Mouse (Mus musculus) cortical plate, adult 2 months (tissue): Measurements from ENCODE around the gene Ifitm5. TPM values are rescaled to one million over a fixed set of nuclear protein-coding genes. Genes with fewer than 3 reads are reported as not detected.
A peak's percentile ranks its signal among the peaks of the same experiment; 100 is the strongest.

Source experiments
- H3K27ac ChIP-seq: fragments of 200-500 bp; 2 replicates; pipeline ENCODE4 v1.5.1; 2012; ENCODE audit warnings: low read length, control low read depth, inconsistent platforms; ENCODE audit not compliant: insufficient read depth
- H3K4me1 ChIP-seq: fragments of 200-500 bp; 2 replicates; pipeline ENCODE4 v1.6.1; 2011; ENCODE audit warnings: low read length; ENCODE audit not compliant: control insufficient read depth, insufficient read depth
- H3K4me3 ChIP-seq: fragments of 200-500 bp; 2 replicates; pipeline ENCODE4 v1.5.1; 2011; ENCODE audit warnings: mild to moderate bottlenecking, low read length, control low read depth; ENCODE audit not compliant: insufficient read depth
- CTCF ChIP-seq: fragments of 200-500 bp; IDR thresholded peaks from 2 replicates; pipeline ENCODE4 v1.5.1; 2011; ENCODE audit warnings: mild to moderate bottlenecking, control low read depth, low read length; ENCODE audit not compliant: insufficient read depth; ENCODE audit errors: extremely low read depth
- POLR2A ChIP-seq: fragments of 200-500 bp; IDR thresholded peaks from 2 replicates; pipeline ENCODE4 v1.6.1; 2011; ENCODE audit warnings: mild to moderate bottlenecking, low read length, control low read depth; ENCODE audit not compliant: insufficient read depth; ENCODE audit errors: extremely low read depth
- polyA plus RNA-seq: library from polyadenylated mRNA; depleted of rRNA; stranded (reverse); fragments of >200 nt; gene quantifications from 2 replicates; pipeline ENCODE4 v1.2.3, GENCODE M21; 2012; rRNA removed

Ifitm5 gene
- 0.15 TPM in 1 of 2 replicates, not detected in the other for polyA plus RNA-seq

DNA sequence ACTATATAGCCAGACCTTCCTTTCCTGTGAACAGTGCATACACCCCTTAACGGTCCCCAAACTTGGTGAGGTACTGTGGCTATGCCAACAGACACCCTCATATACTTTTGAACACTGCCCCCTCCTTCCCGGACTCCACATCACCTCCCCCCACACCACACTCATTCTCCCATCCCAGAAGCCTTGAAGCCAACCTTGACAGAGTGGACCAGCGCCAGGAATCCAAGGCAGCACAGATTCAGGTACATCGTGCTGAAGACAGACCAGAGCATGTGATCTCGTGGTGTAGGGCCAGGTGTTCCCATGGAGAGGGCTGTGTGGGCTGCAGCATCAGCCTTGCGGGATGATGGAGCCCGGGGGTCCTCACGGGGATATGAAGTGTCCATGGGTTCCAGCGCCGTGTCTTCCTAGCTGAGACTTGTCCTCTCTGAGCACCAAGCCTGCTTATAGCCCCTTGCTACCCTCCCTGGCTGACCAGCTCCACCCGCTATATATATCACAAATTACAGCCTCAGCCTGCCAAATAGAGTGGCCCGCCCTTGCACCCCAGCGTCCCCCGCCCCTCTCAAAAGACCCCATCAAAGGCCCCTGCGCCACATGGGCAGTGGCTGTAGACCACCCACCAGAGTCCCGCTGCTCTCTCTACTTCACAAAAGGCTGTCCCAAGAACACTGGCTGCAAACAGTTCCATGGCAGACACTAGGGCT is at the start of gene Ifitm5:
Gene Ifitm5, minus strand, starts transcription at position 468 of the 707 bp plus-strand sequence.
- TF ChIP-seq CTCF = no peak
- no peak for TF ChIP-seq POLR2A
- H3K27ac ChIP-seq = no peak within 1 kb of the TSS
- no peaks in the 10 kb centered on the region for H3K4me1 ChIP-seq
- H3K4me3 ChIP-seq = no peak within 1 kb of the TSS

DNA sequence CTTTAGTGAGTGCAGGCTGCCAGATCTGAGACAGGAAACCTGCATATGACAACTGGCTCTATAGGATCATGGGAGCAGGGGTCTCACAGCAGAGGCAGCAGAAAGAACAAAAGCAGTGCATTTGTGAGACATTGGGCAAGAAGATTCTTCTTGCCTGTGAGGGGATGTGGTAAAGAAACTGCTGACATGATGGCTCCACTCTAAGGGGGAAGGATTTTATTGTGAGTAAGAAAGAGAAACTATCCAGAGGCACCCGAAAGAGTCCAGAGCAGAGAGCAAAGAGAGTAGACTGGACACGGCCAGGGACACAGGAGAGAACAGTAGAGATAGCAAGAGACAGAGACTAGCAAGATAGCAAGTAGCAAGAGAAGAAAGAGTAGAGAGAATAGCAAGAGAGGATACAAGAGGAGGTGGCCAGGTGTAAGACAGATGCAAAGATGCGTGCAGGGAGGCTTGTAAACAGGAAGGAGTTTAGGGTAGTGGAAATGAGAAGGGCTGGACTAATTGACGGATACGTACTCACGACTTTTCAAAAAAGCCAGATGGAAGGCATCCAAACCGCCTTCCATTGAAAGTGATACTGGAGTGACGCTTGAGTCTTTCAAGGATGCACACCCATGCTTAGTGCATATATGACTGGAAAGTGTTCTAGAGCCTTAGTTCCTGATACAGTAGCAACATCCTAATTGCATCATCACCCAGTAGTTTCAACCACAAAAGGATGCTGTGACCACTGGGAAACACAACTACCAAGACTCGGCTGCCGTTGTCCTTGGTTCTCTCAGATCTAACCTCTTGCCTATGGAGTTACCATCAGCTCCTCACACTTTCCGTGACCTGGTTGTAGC is 49.0 kb upstream of the Ifitm5 start:
- H3K4me3 ChIP-seq = no peak overlapping the region
- H3K4me1 ChIP-seq = no peaks in the 10 kb centered on the region
- H3K27ac ChIP-seq = peak overlapping the region; percentile 31; the same call in 1 of the 2 replicates
- TF ChIP-seq CTCF = no peak
- TF ChIP-seq POLR2A = no peak

DNA sequence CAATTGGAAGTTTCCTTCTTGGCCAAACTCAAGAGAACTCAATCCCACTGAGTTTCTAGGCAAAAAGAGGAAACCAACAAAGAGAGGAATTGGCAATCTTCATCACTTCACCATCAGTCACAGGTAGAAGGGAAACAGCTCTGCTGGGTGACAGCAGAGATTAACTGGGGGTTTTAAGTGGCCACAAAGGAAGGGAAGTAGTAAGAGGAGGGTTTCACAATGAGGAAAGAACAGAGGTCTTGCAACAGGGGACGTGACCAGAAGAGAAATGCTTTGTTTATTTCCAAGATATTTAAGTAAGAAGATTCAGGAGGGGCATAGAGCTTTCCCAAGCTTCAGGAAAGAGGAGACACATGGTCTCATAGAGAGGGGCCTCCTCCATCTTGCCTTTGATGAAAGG is 47.7 kb upstream of the Ifitm5 start:
- no peak overlapping the region for H3K27ac ChIP-seq
- TF ChIP-seq POLR2A = no peak
- TF ChIP-seq CTCF = no peak
- H3K4me3 ChIP-seq = no peak overlapping the region
- H3K4me1 ChIP-seq = no peaks in the 10 kb centered on the region

DNA sequence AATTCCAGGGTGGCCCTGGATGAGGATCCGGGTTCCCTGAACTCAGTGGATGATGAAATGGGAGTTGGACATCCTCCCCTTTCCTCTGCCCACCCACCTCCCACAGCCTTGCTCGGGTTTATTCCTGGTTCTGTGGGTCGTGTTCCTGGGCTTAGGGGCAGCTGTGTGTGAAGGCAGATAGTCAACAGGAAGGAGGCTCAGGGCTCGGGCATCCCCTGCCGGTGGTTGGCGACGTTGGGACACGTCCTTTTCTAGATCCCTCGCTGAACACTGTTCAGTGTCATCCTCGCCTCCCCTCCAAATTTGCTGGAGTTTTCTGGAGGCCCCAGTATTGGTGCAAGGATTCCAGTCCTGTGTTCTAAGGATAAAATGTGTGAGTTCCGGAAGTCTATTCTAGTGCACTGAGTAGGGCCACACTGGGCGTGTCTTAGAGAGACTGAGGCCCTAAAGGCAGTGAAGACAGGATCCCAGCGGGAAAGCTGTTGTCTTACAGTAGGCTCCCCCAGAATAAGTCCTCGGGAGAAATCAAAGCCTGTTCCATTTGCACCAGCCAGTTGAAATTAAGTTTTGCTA is 41.1 kb upstream of the Ifitm5 start:
- no peak overlapping the region for H3K4me3 ChIP-seq
- TF ChIP-seq POLR2A (no peak), CTCF (no peak)
- H3K4me1 ChIP-seq = no peaks in the 10 kb centered on the region
- H3K27ac ChIP-seq = no peak overlapping the region

DNA sequence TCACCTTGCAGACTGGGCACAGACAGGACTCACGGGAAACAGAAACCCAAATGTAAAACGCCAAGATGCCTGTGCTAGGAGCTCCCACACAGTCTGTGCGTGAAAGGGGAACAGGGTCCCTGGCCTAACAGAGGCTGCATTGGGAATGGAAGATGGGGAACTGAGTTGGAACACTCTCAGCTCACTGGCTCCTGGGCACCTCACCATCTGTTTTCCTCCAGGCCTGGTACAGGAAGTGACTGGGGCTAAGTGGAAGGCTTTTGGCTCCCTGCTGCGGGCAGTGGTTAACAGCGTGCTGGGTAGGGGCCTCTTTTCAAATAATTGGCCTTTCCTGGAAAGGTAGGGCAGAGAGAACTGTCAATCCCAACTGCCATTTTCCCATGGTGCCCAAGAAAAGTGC is 40.5 kb upstream of the Ifitm5 start:
- H3K4me1 ChIP-seq = no peaks in the 10 kb centered on the region
- TF ChIP-seq CTCF = no peak
- no peak for TF ChIP-seq POLR2A
- no peak overlapping the region for H3K4me3 ChIP-seq
- H3K27ac ChIP-seq = no peak overlapping the region

GRCm38 (mm10) chr7:140990185-140990584 is 40.1 kb upstream of the Ifitm5 start:
- TF ChIP-seq POLR2A (no peak), CTCF (no peak)
- H3K27ac ChIP-seq = no peak overlapping the region
- no peaks in the 10 kb centered on the region for H3K4me1 ChIP-seq

GRCm38 (mm10) chr7:140989022-140989421 is 38.9 kb upstream of the Ifitm5 start:
- no peaks in the 10 kb centered on the region for H3K4me1 ChIP-seq
- no peak overlapping the region for H3K4me3 ChIP-seq
- no peak for TF ChIP-seq POLR2A
- no peak for TF ChIP-seq CTCF
- H3K27ac ChIP-seq = no peak overlapping the region

More at GRCm38 (mm10) chr7:140990185-140990584, 40.1 kb upstream of the Ifitm5 start:
- no peak overlapping the region for H3K4me3 ChIP-seq

- no peak overlapping the region for H3K27ac ChIP-seq
- TF ChIP-seq POLR2A (no peak), CTCF (no peak)
- no peaks in the 10 kb centered on the region for H3K4me1 ChIP-seq
- H3K4me3 ChIP-seq = no peak overlapping the region
Observed at GRCm38 (mm10) chr7:140987182-140988138, 37.4 kb upstream of the Ifitm5 start.
